In genomic region chr1:93166346-93167079, GRCm38 (mm10) we compare ENCODE assay signal across 42 mouse cellular contexts. TPM values are rescaled to one million over a fixed set of nuclear protein-coding genes. Genes with fewer than 3 reads are reported as not detected.
DNase-seq lines count a peak whose midpoint lies in the region; ATAC-seq and TF ChIP-seq lines count a peak whose summit lies in the region.
"Had no signal": no experiment of that assay in that cellular context is flagged by ENCODE, and none has a peak within 500 bp of the region (broad histone marks: within the 10 kb centered on the region; RNA-seq: fewer than 3 reads in every experiment).

No protein-coding gene starts in this region.

- no peak overlapping the region for H3K9ac ChIP-seq in liver, embryonic 12.5 days
- no peak overlapping the region for H3K9ac ChIP-seq in liver, postnatal 0 days (replicated peaks)
- H3K9ac ChIP-seq: embryonic facial prominence, embryonic 13.5 days; forebrain, embryonic 15.5 days; hindbrain, embryonic 12.5 days; intestine, embryonic 15.5 days; limb, embryonic 15.5 days; liver, embryonic 14.5 days; neural tube, embryonic 13.5 days had no signal

- 66% methylated on average over 11 of the region's 11 CpGs for WGBS in liver, embryonic 12.5 days (ENCODE audit: insufficient replicate concordance)
- 75% methylated on average over 11 of the region's 11 CpGs for WGBS in liver, postnatal 0 days (ENCODE audit: insufficient replicate concordance)

- TF ChIP-seq CTCF in liver, postnatal 0 days (IDR thresholded peaks at IDR 0.05; ENCODE audit: low read depth): no peak

- ATAC-seq in liver, embryonic 12.5 days: 0 out of 2 replicates have a peak, but pooled peaks have one; percentile 9
- no peak for ATAC-seq in liver, postnatal 0 days
- ATAC-seq in megakaryocyte, adult 5-6 weeks (ENCODE audit: poor library complexity, severe bottlenecking): peak; percentile 56
- no peak for ATAC-seq in megakaryocyte progenitor cell, adult 5-6 weeks (replicated peaks; ENCODE audit: poor library complexity)
- ATAC-seq: forebrain, embryonic 15.5 days; hindbrain, postnatal 0 days; intestine, embryonic 15.5 days had no signal

- no peak overlapping the region for H3K27ac ChIP-seq in liver, embryonic 12.5 days
- no peak overlapping the region for H3K27ac ChIP-seq in liver, postnatal 0 days (ENCODE audit: low read depth)
- H3K27ac ChIP-seq: embryonic facial prominence, embryonic 13.5 days; forebrain, embryonic 10.5 days; forebrain, embryonic 15.5 days; hindbrain, embryonic 12.5 days; hindbrain, postnatal 0 days; intestine, embryonic 15.5 days; limb, embryonic 15.5 days; liver, embryonic 14.5 days; macrophage; neural tube, embryonic 13.5 days had no signal

- no peaks in the 10 kb centered on the region for H3K36me3 ChIP-seq in liver, embryonic 12.5 days
- H3K36me3 ChIP-seq in liver, postnatal 0 days (replicated peaks; ENCODE audit: insufficient read depth, low read length): no peaks in the 10 kb centered on the region
- H3K36me3 ChIP-seq: embryonic facial prominence, embryonic 13.5 days; forebrain, embryonic 10.5 days; forebrain, embryonic 15.5 days; hindbrain, embryonic 12.5 days; intestine, embryonic 15.5 days; limb, embryonic 15.5 days; neural tube, embryonic 13.5 days had no signal

- H3K4me2 ChIP-seq in liver, embryonic 12.5 days: no peak overlapping the region
- no peak overlapping the region for H3K4me2 ChIP-seq in liver, postnatal 0 days (ENCODE audit: low read depth, low read length)
- H3K4me2 ChIP-seq: embryonic facial prominence, embryonic 13.5 days; forebrain, embryonic 15.5 days; heart, embryonic 11.5 days; hindbrain, embryonic 12.5 days; intestine, embryonic 15.5 days; limb, embryonic 15.5 days; midbrain, embryonic 11.5 days; neural tube, embryonic 13.5 days had no signal

- TF ChIP-seq EP300 in liver, postnatal 0 days (IDR thresholded peaks at IDR 0.05; ENCODE audit: low read depth): no peak

- H3K4me3 ChIP-seq in liver, embryonic 12.5 days: no peak overlapping the region
- no peak overlapping the region for H3K4me3 ChIP-seq in liver, postnatal 0 days (ENCODE audit: low read depth, low read length)
- H3K4me3 ChIP-seq: embryonic facial prominence, embryonic 13.5 days; forebrain, embryonic 10.5 days; forebrain, embryonic 15.5 days; hindbrain, embryonic 12.5 days; intestine, embryonic 15.5 days; limb, embryonic 15.5 days; neural tube, embryonic 13.5 days had no signal

- no peaks in the 10 kb centered on the region for H3K4me1 ChIP-seq in liver, embryonic 12.5 days
- H3K4me1 ChIP-seq in liver, postnatal 0 days (ENCODE audit: insufficient read depth): peaks cover 4% of the 10 kb centered on the region; the same call in 1 of the 2 replicates
- H3K4me1 ChIP-seq: forebrain, embryonic 15.5 days; intestine, embryonic 15.5 days; limb, embryonic 15.5 days had no signal

- H3K9me3 ChIP-seq in liver, embryonic 12.5 days (replicated peaks): no peaks in the 10 kb centered on the region
- H3K9me3 ChIP-seq in liver, postnatal 0 days (ENCODE audit: low read length): no peaks in the 10 kb centered on the region
- H3K9me3 ChIP-seq: embryonic facial prominence, embryonic 13.5 days; forebrain, embryonic 10.5 days; forebrain, embryonic 15.5 days; hindbrain, embryonic 12.5 days; intestine, embryonic 15.5 days; limb, embryonic 15.5 days; neural tube, embryonic 13.5 days had no signal

- DNase-seq in liver, postnatal 0 days: no peak
- peak; percentile 78 for DNase-seq in 3134 (ENCODE audit: extremely low read depth, insufficient read length, low spot score)
- peak; percentile 24 for DNase-seq in Muller cell, postnatal 12 days (ENCODE audit: inconsistent ontology term)
- DNase-seq in thymus, postnatal 36 days: no peak
- no peak for DNase-seq in adrenal gland, adult 18-20 months (ENCODE audit: low spot score in 2 of 2)
- DNase-seq: adrenal gland, postnatal 25 days; B cell, adult 2 months; cerebellum, adult 18-20 months; cerebellum, postnatal 10 days; gastrocnemius, postnatal 25 days; heart, adult 18-20 months; heart, postnatal 36 days; kidney, adult 2 months; kidney, postnatal 4 days; layer of hippocampus, postnatal 36 days had no signal

- 0 out of 2 replicates have a peak, but pooled peaks cover 3% of the 10 kb centered on the region for H3K27me3 ChIP-seq in liver, embryonic 12.5 days (replicated peaks)
- H3K27me3 ChIP-seq in liver, postnatal 0 days (ENCODE audit: insufficient read depth, low read length): no peaks in the 10 kb centered on the region
- H3K27me3 ChIP-seq: embryonic facial prominence, embryonic 13.5 days; forebrain, embryonic 15.5 days; intestine, embryonic 15.5 days; limb, embryonic 15.5 days; neural tube, embryonic 13.5 days had no signal

RNA-seq across cellular contexts. Expression of gene Crocc2, which starts 2.0 kb away (rescaled TPM):
- polyA plus RNA-seq in liver, embryonic 12.5 days (2016; fragmentation: Nextera tagmentation; extraction: Ambion mirVana): 0.02 and 0.04 TPM in 2 replicates
- not detected in 2 replicates for polyA plus RNA-seq in liver, postnatal 0 days (2015; fragmentation: Nextera tagmentation; extraction: Ambion mirVana)
- total RNA-seq in megakaryocyte, adult 5-6 weeks (2015): not detected in 2 replicates
- total RNA-seq in megakaryocyte, adult 5-6 weeks (2017): not detected in 2 replicates
- total RNA-seq in megakaryocyte progenitor cell, adult 5-6 weeks (2015): not detected in 2 replicates
- not detected in 2 replicates for total RNA-seq in megakaryocyte progenitor cell, adult 5-6 weeks (2017)
- under 1 TPM in 1 of 2 experiments, not detected in 1; 0.03 TPM for total RNA-seq in adrenal gland, adult 18-20 months (2021)
- total RNA-seq: CH12.LX; common myeloid progenitor, adult 5-6 weeks; gastrocnemius, adult 18-20 months; gastrocnemius, postnatal 25 days; heart, postnatal 36 days had no signal
- polyA plus RNA-seq: macrophage had no signal

RNA-seq across cellular contexts. Expression of gene 2310007B03Rik, which starts 5.8 kb away (rescaled TPM):
- polyA plus RNA-seq in liver, embryonic 12.5 days (2016; fragmentation: Nextera tagmentation; extraction: Ambion mirVana): not detected in 2 replicates
- 0.51 and 0.99 TPM in 2 replicates for polyA plus RNA-seq in liver, postnatal 0 days (2015; fragmentation: Nextera tagmentation; extraction: Ambion mirVana)
- total RNA-seq in megakaryocyte, adult 5-6 weeks (2015): not detected in 2 replicates
- total RNA-seq in megakaryocyte, adult 5-6 weeks (2017): not detected in 2 replicates
- not detected in 2 replicates for total RNA-seq in megakaryocyte progenitor cell, adult 5-6 weeks (2015)
- total RNA-seq in megakaryocyte progenitor cell, adult 5-6 weeks (2017): not detected in 2 replicates
- not detected for total RNA-seq in adrenal gland, adult 18-20 months (2021)
- total RNA-seq: adrenal gland, postnatal 25 days; common myeloid progenitor, adult 5-6 weeks; gastrocnemius, adult 18-20 months; gastrocnemius, postnatal 25 days; heart, postnatal 36 days; layer of hippocampus, adult 8-10 months; layer of hippocampus, postnatal 36 days; left cerebral cortex, postnatal 10 days had no signal
- polyA plus RNA-seq: frontal cortex, adult 2 months; macrophage; neural tube, embryonic 13.5 days had no signal

RNA-seq across cellular contexts. Expression of gene Agxt, which starts 31.5 kb away (rescaled TPM):
- polyA plus RNA-seq in liver, embryonic 12.5 days (2016; fragmentation: Nextera tagmentation; extraction: Ambion mirVana): 1.7 and 2.2 TPM in 2 replicates
- 443 and 456 TPM in 2 replicates for polyA plus RNA-seq in liver, postnatal 0 days (2015; fragmentation: Nextera tagmentation; extraction: Ambion mirVana)
- not detected in 2 replicates for total RNA-seq in megakaryocyte, adult 5-6 weeks (2015)
- not detected in 2 replicates for total RNA-seq in megakaryocyte, adult 5-6 weeks (2017)
- not detected in 2 replicates for total RNA-seq in megakaryocyte progenitor cell, adult 5-6 weeks (2015)
- total RNA-seq in megakaryocyte progenitor cell, adult 5-6 weeks (2017): not detected in 2 replicates
- not detected for total RNA-seq in adrenal gland, adult 18-20 months (2021)
- total RNA-seq: adrenal gland, postnatal 25 days; CH12.LX; common myeloid progenitor, adult 5-6 weeks; ES-E14; gastrocnemius, adult 18-20 months; gastrocnemius, postnatal 25 days; heart, adult 18-20 months; heart, postnatal 36 days; hindbrain, postnatal 0 days; layer of hippocampus, adult 8-10 months; layer of hippocampus, postnatal 36 days; left cerebral cortex, postnatal 10 days; midbrain, postnatal 0 days had no signal
- polyA plus RNA-seq: brain, embryonic 14.5 days; embryonic facial prominence, embryonic 13.5 days; forebrain, embryonic 10.5 days; forebrain, embryonic 15.5 days; frontal cortex, adult 2 months; heart, embryonic 11.5 days; heart, embryonic 16.5 days; hindbrain, embryonic 12.5 days; hindbrain, postnatal 0 days; kidney, embryonic 16.5 days; limb, embryonic 15.5 days; macrophage; midbrain, embryonic 11.5 days; midbrain, postnatal 0 days; neural tube, embryonic 13.5 days; urinary bladder, adult 2 months had no signal

Comparison
In these comparisons a context has a peak if more than half of its experiments do, and no peak if none do; other contexts are left out.
1. ATAC-seq: peak in liver, embryonic 12.5 days (single experiment) and megakaryocyte, adult 5-6 weeks (single experiment); none in liver, postnatal 0 days (single experiment) and megakaryocyte progenitor cell, adult 5-6 weeks (single experiment).
2. DNase-seq: peak in 3134 (single experiment) and Muller cell, postnatal 12 days (single experiment); none in liver, postnatal 0 days (single experiment), thymus, postnatal 36 days (0 of 2) and adrenal gland, adult 18-20 months (0 of 2).